Mouse (Mus musculus) midbrain, postnatal 0 days (tissue): ENCODE measurements at regions not wholly inside any gene's neighbourhood (a gene's known extent, or its start where the extent isn't known, plus 50 kb on each side); places are given as distances from the start of the nearest gene placed in this dataset.

Source experiments
- ATAC-seq: fragments of 200-750 bp; cut with Nextera tagmentation; 2 replicates; pipeline ENCODE4 v1.8.0; 2017; ENCODE audit warnings: moderate number of reproducible peaks, mild to moderate bottlenecking, moderate TSS enrichment, moderate library complexity; ENCODE audit not compliant: low FRiP score
- DNase-seq: peaks from one replicate; pipeline ENCODE4 v3.0.0-alpha.2; 2015; ENCODE audit warnings: low spot score
- H3K27ac ChIP-seq: fragments of 300-500 bp; sonication (generic); 2 replicates; pipeline ENCODE4 v1.5.1; 2014; ENCODE audit warnings: low read depth, mild to moderate bottlenecking, low read length, mixed read lengths
- H3K27me3 ChIP-seq: fragments of 300-500 bp; sonication (generic); 2 replicates; pipeline ENCODE4 v1.6.1; 2014; ENCODE audit warnings: low read length, control low read depth, mixed read lengths; ENCODE audit not compliant: insufficient read depth
- H3K36me3 ChIP-seq: fragments of 300-500 bp; sonication (generic); 2 replicates; pipeline ENCODE4 v1.6.1; 2014; ENCODE audit warnings: low read length, control low read depth, mixed read lengths; ENCODE audit not compliant: insufficient read depth
- H3K4me1 ChIP-seq: fragments of 300-500 bp; sonication (generic); 2 replicates; pipeline ENCODE4 v1.6.1; 2014; ENCODE audit warnings: mild to moderate bottlenecking, control low read depth, antibody characterized with exemption, low read length, mixed read lengths; ENCODE audit not compliant: insufficient read depth
- H3K4me2 ChIP-seq: fragments of 300-500 bp; sonication (generic); 2 replicates; pipeline ENCODE4 v1.6.1; 2014; ENCODE audit warnings: low read depth, mild to moderate bottlenecking, low read length, mixed read lengths; ENCODE audit not compliant: poor library complexity, severe bottlenecking
- H3K4me3 ChIP-seq: fragments of 300-500 bp; sonication (generic); 2 replicates; pipeline ENCODE4 v1.5.1; 2014; ENCODE audit warnings: low read depth, mild to moderate bottlenecking, low read length, moderate library complexity
- H3K9ac ChIP-seq: fragments of 300-500 bp; sonication (generic); replicated peaks from 2 replicates; pipeline ENCODE4 v1.6.1; 2014; ENCODE audit warnings: mild to moderate bottlenecking, low read length, moderate library complexity, mixed read lengths; ENCODE audit not compliant: poor library complexity, severe bottlenecking
- H3K9me3 ChIP-seq: fragments of 300-500 bp; sonication (generic); 2 replicates; pipeline ENCODE4 v1.6.1; 2016; ENCODE audit warnings: low read length, control low read depth
- CTCF ChIP-seq: IDR thresholded peaks from 2 replicates; pipeline ENCODE4 v1.5.1; 2016; ENCODE audit warnings: antibody characterized with exemption, mild to moderate bottlenecking
- WGBS: fragments of 180-500 bp; shearing (Covaris S2); extraction: QIAGEN DNeasy Blood & Tissue Kit; methylation state at CpG from one replicate; pipeline ENCODE4 v1.1.7; 2014; 5-methylcytosine and 5-hydroxymethylcytosine counted together

DNA sequence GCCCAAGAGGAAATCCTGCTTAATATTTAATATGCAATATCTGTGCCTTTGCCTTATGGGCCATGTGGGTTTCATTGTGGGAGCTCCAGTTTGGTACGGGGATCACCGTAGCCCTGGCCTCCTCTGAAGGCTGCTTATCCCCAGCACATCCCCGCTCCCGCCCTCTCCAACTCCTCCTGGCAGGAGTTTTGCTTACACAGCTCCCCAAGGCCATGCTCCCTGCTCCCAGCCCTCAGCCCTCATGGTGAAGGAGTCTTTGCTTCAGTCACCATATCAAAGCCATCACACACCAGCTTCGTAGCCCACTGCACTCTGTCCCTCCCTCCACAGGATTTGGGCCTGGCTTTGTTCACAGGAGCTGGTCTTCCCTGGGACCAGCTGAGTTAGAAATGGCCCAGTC lies 142.0 kb downstream of the Cdh26 start:
- H3K9me3 ChIP-seq, result no peaks in the 10 kb centered on the region
- H3K4me3 ChIP-seq, result no peak overlapping the region
- no peaks in the 10 kb centered on the region for H3K36me3 ChIP-seq
- H3K27me3 ChIP-seq, result no peaks in the 10 kb centered on the region
- peaks cover 2% of the 10 kb centered on the region; the same call in 1 of the 2 replicates for H3K4me1 ChIP-seq
- H3K27ac ChIP-seq, result no peak overlapping the region
- WGBS, result 76% methylated on average over 5 of the region's 5 CpGs
- TF ChIP-seq CTCF, result no peak
- no peak for DNase-seq
- H3K9ac ChIP-seq, result no peak overlapping the region
- no peak for ATAC-seq
- H3K4me2 ChIP-seq, result no peak overlapping the region

DNA sequence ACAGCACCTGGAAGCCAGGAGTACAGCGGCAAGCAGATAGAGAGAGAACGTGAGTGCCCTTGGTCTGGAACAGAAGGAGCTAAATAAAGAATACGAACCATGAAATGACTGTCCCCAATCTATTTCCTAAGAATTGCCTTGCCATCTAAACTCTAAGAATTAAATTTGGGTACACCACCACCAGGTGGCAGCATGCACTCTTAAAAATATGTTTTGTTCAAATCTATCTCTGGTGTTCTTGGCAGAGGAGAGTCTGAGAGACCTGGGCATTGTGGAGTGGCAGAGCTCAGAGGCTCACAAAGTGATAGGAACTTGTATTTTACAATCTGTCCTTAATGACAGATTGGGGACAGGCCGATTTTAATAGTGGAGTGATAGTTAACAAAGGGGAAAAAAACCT lies 144.5 kb downstream of the Cdh26 start:
- Histone ChIP-seq H3K4me2 (no peak overlapping the region), H3K9ac (no peak overlapping the region), H3K36me3 (no peaks in the 10 kb centered on the region), H3K4me1 (peaks cover 2% of the 10 kb centered on the region; the same call in 1 of the 2 replicates), H3K9me3 (no peaks in the 10 kb centered on the region), H3K27ac (no peak overlapping the region), H3K4me3 (no peak overlapping the region), H3K27me3 (no peaks in the 10 kb centered on the region)
- ATAC-seq (no peak), DNase-seq (peak; percentile 84)
- WGBS, result 47% methylated on average over 4 of the region's 4 CpGs
- peak; percentile 78 for TF ChIP-seq CTCF

DNA sequence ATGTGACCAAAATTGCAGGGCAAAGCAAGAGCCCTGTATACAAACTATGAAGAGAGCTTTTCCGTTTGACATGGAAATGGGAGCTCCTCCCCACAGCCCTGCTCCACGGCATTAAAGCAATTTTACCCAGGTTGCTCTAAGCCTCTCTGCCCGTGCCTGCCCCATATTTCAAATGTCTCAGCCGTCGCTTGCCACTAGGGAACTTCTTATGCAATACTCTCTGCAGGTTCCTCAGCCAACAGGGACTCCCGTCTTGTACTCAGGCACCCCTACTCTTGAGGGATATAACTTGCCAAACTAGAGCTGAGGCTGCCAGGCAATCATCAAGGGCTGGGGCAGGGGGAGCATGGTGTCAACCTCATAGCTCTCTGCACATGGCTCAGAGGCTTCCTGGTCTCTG lies 145.1 kb downstream of the Cdh26 start:
- H3K9ac ChIP-seq, result no peak overlapping the region
- WGBS, result 47% methylated on average over 6 of the region's 6 CpGs
- H3K4me1 ChIP-seq, result peaks cover 2% of the 10 kb centered on the region; the same call in 1 of the 2 replicates
- H3K9me3 ChIP-seq, result no peaks in the 10 kb centered on the region
- no peak overlapping the region for H3K27ac ChIP-seq
- H3K4me2 ChIP-seq, result no peak overlapping the region
- ATAC-seq (no peak), DNase-seq (no peak)
- H3K4me3 ChIP-seq, result no peak overlapping the region
- no peaks in the 10 kb centered on the region for H3K36me3 ChIP-seq
- H3K27me3 ChIP-seq, result no peaks in the 10 kb centered on the region
- no peak for TF ChIP-seq CTCF

DNA sequence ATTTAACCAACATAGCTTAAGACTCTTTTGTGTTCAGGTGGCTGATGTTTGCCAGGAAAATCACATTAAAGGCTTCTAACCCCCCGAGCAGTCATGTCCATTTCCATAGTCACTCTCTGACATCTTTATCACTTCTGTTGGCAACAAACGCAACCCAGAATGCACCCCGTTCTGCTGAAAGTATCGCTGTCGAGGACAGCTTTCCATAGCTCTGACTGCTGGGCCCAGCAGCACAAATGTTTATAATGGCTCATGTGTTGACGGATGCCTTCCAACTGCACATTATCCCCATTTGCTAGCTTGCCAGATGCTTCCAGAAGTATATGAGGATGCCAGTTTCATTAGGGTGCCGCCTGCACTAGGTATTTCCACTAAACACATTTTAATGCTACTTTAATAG lies 145.7 kb downstream of the Cdh26 start:
- H3K27ac ChIP-seq, result no peak overlapping the region
- no peak overlapping the region for H3K9ac ChIP-seq
- no peak overlapping the region for H3K4me2 ChIP-seq
- no peaks in the 10 kb centered on the region for H3K27me3 ChIP-seq
- H3K36me3 ChIP-seq, result no peaks in the 10 kb centered on the region
- no peak for TF ChIP-seq CTCF
- DNase-seq, result no peak
- H3K4me3 ChIP-seq, result no peak overlapping the region
- 63% methylated on average over 7 of the region's 7 CpGs for WGBS
- H3K4me1 ChIP-seq, result peaks cover 2% of the 10 kb centered on the region; the same call in 1 of the 2 replicates
- ATAC-seq, result no peak
- H3K9me3 ChIP-seq, result no peaks in the 10 kb centered on the region

DNA sequence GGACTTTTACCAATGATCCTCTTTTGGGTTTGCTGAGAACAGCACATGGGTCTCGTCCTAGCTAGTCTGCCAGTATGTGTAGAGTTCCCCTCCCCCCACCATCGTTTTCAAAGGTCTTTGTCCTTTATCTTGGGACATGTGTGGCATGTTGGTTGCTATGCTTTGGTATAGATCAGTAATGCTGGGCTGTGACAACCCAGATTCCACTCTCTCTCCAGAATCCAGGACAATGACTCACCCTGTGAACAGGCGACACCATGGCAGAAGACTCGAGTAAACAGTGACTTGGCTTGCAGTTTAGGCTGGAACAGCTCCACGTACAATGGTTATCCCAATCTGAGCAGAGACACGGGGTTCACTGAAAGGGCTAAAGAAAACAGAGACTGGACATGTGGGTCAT lies 149.2 kb downstream of the Cdh26 start:
- ATAC-seq (no peak), DNase-seq (no peak)
- Histone ChIP-seq H3K9me3 (no peaks in the 10 kb centered on the region), H3K9ac (no peak overlapping the region), H3K4me1 (no peaks in the 10 kb centered on the region), H3K27me3 (no peaks in the 10 kb centered on the region), H3K4me3 (no peak overlapping the region), H3K4me2 (no peak overlapping the region), H3K36me3 (no peaks in the 10 kb centered on the region), H3K27ac (no peak overlapping the region)
- 77% methylated on average over 6 of the region's 6 CpGs for WGBS
- no peak for TF ChIP-seq CTCF

DNA sequence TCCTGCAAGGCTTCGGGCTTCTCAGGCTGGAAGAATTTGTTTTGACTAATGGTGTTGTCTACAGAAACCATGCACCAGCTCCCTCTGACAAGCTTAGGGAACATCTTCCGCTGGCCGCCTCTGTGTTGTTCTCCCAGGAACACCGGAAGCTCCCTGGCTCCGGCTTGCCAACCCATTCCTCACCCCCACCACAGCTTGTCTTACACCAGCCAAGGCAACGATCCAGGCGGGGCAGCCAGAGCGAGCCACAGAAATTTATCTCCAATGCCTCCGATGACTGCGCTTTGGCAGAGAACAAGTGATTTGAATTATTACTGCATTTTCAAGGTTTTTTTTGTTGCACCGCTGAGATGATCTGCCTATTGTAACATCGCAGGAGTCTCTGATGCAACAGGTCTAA lies 151.0 kb downstream of the Cdh26 start:
- Histone ChIP-seq H3K27me3 (no peaks in the 10 kb centered on the region), H3K36me3 (no peaks in the 10 kb centered on the region), H3K27ac (no peak overlapping the region), H3K4me1 (no peaks in the 10 kb centered on the region), H3K4me3 (no peak overlapping the region), H3K9ac (no peak overlapping the region), H3K9me3 (no peaks in the 10 kb centered on the region), H3K4me2 (no peak overlapping the region)
- ATAC-seq, result no peak
- 78% methylated on average over 12 of the region's 12 CpGs for WGBS
- no peak for TF ChIP-seq CTCF
- DNase-seq, result peak; percentile 48
